ENCODE assay signal across 15 mouse cellular contexts in genomic region chr12:51825338-51825737, GRCm38 (mm10). TPM values are rescaled to one million over a fixed set of nuclear protein-coding genes. Genes with fewer than 3 reads are reported as not detected.
DNase-seq lines count a peak whose midpoint lies in the region; ATAC-seq and TF ChIP-seq lines count a peak whose summit lies in the region.
"Had no signal": no experiment of that assay in that cellular context is flagged by ENCODE, and none has a peak within 500 bp of the region (broad histone marks: within the 10 kb centered on the region; RNA-seq: fewer than 3 reads in every experiment).

No protein-coding gene starts in this region.

- peak; percentile 41 for TF ChIP-seq CTCF in heart, adult 2 months (IDR thresholded peaks at IDR 0.05)

- TF ChIP-seq POLR2A in heart, adult 2 months (IDR thresholded peaks at IDR 0.05; ENCODE audit: insufficient read depth, low read depth, low read length) = no peak

- H3K4me3 ChIP-seq in heart, adult 2 months = no peak overlapping the region
- no peak overlapping the region for H3K4me3 ChIP-seq in heart, embryonic 10.5 days
- no peak overlapping the region for H3K4me3 ChIP-seq in liver, embryonic 11.5 days (ENCODE audit: low read depth, low read length)
- H3K4me3 ChIP-seq: limb, embryonic 12.5 days had no signal

- H3K36me3 ChIP-seq in heart, adult 2 months (ENCODE audit: control insufficient read depth, insufficient read depth, low read length) = peaks cover 23% of the 10 kb centered on the region
- peaks cover 26% of the 10 kb centered on the region for H3K36me3 ChIP-seq in heart, embryonic 10.5 days
- H3K36me3 ChIP-seq in liver, embryonic 11.5 days (ENCODE audit: control insufficient read depth, insufficient read depth, low read length) = peaks cover 16% of the 10 kb centered on the region

- no peak overlapping the region for H3K9ac ChIP-seq in heart, adult 2 months (ENCODE audit: low read depth, low read length)
- no peak overlapping the region for H3K9ac ChIP-seq in liver, embryonic 11.5 days (ENCODE audit: low read depth, low read length)
- H3K9ac ChIP-seq: limb, embryonic 12.5 days had no signal

- ATAC-seq in liver, embryonic 11.5 days (replicated peaks; ENCODE audit: low FRiP score) = no peak

- no peaks in the 10 kb centered on the region for H3K9me3 ChIP-seq in heart, embryonic 10.5 days
- H3K9me3 ChIP-seq in liver, embryonic 11.5 days (ENCODE audit: control insufficient read depth, low read length) = no peaks in the 10 kb centered on the region
- H3K9me3 ChIP-seq: limb, embryonic 12.5 days; megakaryocyte, embryonic 14.5 days had no signal

- H3K27ac ChIP-seq in heart, adult 2 months = no peak overlapping the region
- H3K27ac ChIP-seq in heart, embryonic 10.5 days = no peak overlapping the region
- H3K27ac ChIP-seq in liver, embryonic 11.5 days (ENCODE audit: low read depth, low read length) = no peak overlapping the region
- H3K27ac ChIP-seq: limb, embryonic 12.5 days had no signal

- intact Hi-C loops in heart, adult 2 months (cut with DNase I) = loop anchor here (5.0 kb wide), 2 partner anchors 42 to 177 kb away; no protein-coding TSS in a partner anchor
- intact Hi-C loops in heart, postnatal 36 days (cut with DNase I) = loop anchor here (5.0 kb wide), 1 partner anchor 177 kb away; no protein-coding TSS in a partner anchor

- no peak for TF ChIP-seq EP300 in heart, adult 2 months (IDR thresholded peaks at IDR 0.05; ENCODE audit: insufficient read depth, low read depth, low read length)

- WGBS in heart, adult 2 months = 60% methylated on average over 2 of the region's 2 CpGs
- 91% methylated on average over 2 of the region's 2 CpGs for WGBS in heart, embryonic 10.5 days
- WGBS in liver, embryonic 11.5 days = 69% methylated on average over 2 of the region's 2 CpGs

- H3K79me2 ChIP-seq in heart, adult 2 months (replicated peaks; ENCODE audit: control insufficient read depth, insufficient read depth, low read length) = peaks cover 4% of the 10 kb centered on the region

- no peak overlapping the region for H3K4me2 ChIP-seq in liver, embryonic 11.5 days
- H3K4me2 ChIP-seq: limb, embryonic 12.5 days had no signal

- H3K4me1 ChIP-seq in heart, adult 2 months (ENCODE audit: control insufficient read depth, insufficient read depth, low read length) = peaks cover 11% of the 10 kb centered on the region
- H3K4me1 ChIP-seq in heart, embryonic 10.5 days = peaks cover 22% of the 10 kb centered on the region
- peaks cover 15% of the 10 kb centered on the region for H3K4me1 ChIP-seq in liver, embryonic 11.5 days (replicated peaks; ENCODE audit: control insufficient read depth, insufficient read depth, low read length)

- H3K27me3 ChIP-seq in heart, adult 2 months (ENCODE audit: control insufficient read depth, insufficient read depth, low read length) = no peaks in the 10 kb centered on the region
- no peaks in the 10 kb centered on the region for H3K27me3 ChIP-seq in heart, embryonic 10.5 days (ENCODE audit: insufficient read depth, poor library complexity, severe bottlenecking)
- H3K27me3 ChIP-seq in liver, embryonic 11.5 days (replicated peaks; ENCODE audit: control insufficient read depth, insufficient read depth, low read length) = no peaks in the 10 kb centered on the region
- H3K27me3 ChIP-seq: limb, embryonic 12.5 days; megakaryocyte, embryonic 14.5 days had no signal

- DNase-seq in heart, adult 2 months = no peak
- DNase-seq in heart, embryonic 10.5 days (ENCODE audit: low spot score) = no peak
- DNase-seq in liver (peak; percentile 59), R1 (ENCODE audit: low read depth, low spot score) (peak; percentile 51)
- no peak for DNase-seq in liver, embryonic 11.5 days (ENCODE audit: low spot score)
- DNase-seq in naive thymus-derived CD4-positive, alpha-beta T cell, adult 2 months (ENCODE audit: low read depth) = peak; percentile 45
- no peak for DNase-seq in urinary bladder, postnatal 36 days (ENCODE audit: low spot score in 2 of 2)
- DNase-seq in heart, postnatal 36 days = no peak
- DNase-seq: adrenal gland, postnatal 14 days; cerebellum, adult 8-10 months; heart, postnatal 14 days; kidney, postnatal 4 days; retina, postnatal 1 day had no signal

RNA-seq across cellular contexts. Expression of gene Hectd1, which starts 4.0 kb away (rescaled TPM):
- 10 to 100 TPM; 74.9 to 85.1 TPM for total RNA-seq in heart, adult 2 months (2021)
- 17.3 and 36.7 TPM in 2 replicates for polyA plus RNA-seq in heart, adult 2 months (2012; rRNA removed)
- 35.2 and 35.6 TPM in 2 replicates for polyA plus RNA-seq in heart, embryonic 10.5 days (2016; fragmentation: Nextera tagmentation; extraction: Ambion mirVana)
- 59.4 and 60.0 TPM in 2 replicates for polyA plus RNA-seq in liver, embryonic 11.5 days (2014; fragmentation: Nextera tagmentation; extraction: Ambion mirVana)
- 10 to 100 TPM; 83.2 to 88.7 TPM for total RNA-seq in heart, postnatal 36 days (2021)

Comparison
In these comparisons a context has a peak if more than half of its experiments do, and no peak if none do; other contexts are left out.
1. DNase-seq: peak in liver (single experiment), R1 (single experiment) and naive thymus-derived CD4-positive, alpha-beta T cell, adult 2 months (single experiment); none in heart, adult 2 months (0 of 2), heart, embryonic 10.5 days (single experiment), liver, embryonic 11.5 days (single experiment), urinary bladder, postnatal 36 days (0 of 2) and heart, postnatal 36 days (0 of 2).